Mouse (Mus musculus): ENCODE measurements around the gene Arid5a.

- no peak for TF ChIP-seq CTCF (IDR thresholded peaks at IDR 0.05; ENCODE audit: low read depth)
- TF ChIP-seq EP300 (IDR thresholded peaks at IDR 0.05; ENCODE audit: low read depth), result no peak
These were observed 61.6 kb downstream of the Arid5a start, which contains the start of gene Kansl3 for GRCm38 (mm10) chr1:36368969-36369645.
